Mouse (Mus musculus) CH12.LX (cell line): ENCODE measurements around the gene Nmur1. TPM values are rescaled to one million over a fixed set of nuclear protein-coding genes. Genes with fewer than 3 reads are reported as not detected.

Experiments used
- DNase-seq: peaks from one replicate; pipeline ENCODE4 v3.0.0-alpha.2; 2013; ENCODE audit errors: extremely low read depth
- H3K27ac ChIP-seq: 2 replicates; pipeline ENCODE4 v1.5.1; 2012; ENCODE audit warnings: low read depth, mild to moderate bottlenecking, control low read depth, moderate library complexity; ENCODE audit not compliant: insufficient read depth
- H3K27me3 ChIP-seq: replicated peaks from 2 replicates; pipeline ENCODE3; 2012; ENCODE audit warnings: inconsistent platforms
- H3K36me3 ChIP-seq, 2 experiments: replicated peaks in 1 of 2; 2 replicates each; pipeline versions ENCODE3 to v1.6.1; 2012; ENCODE audit warnings: inconsistent platforms in 1 of 2, low read length in 1 of 2, mild to moderate bottlenecking in 1 of 2, mixed read lengths in 1 of 2, moderate library complexity in 1 of 2; ENCODE audit not compliant: control insufficient read depth in 1 of 2, insufficient read depth in 1 of 2
- H3K4me1 ChIP-seq, 2 experiments: 2 replicates each; pipeline ENCODE4 v1.6.1; 2012; ENCODE audit warnings: inconsistent platforms in 1 of 2, moderate library complexity in 1 of 2; ENCODE audit not compliant: insufficient read depth in 2 of 2, control insufficient read depth in 1 of 2
- H3K4me2 ChIP-seq: 2 replicates; pipeline ENCODE4 v1.6.1; 2012; ENCODE audit warnings: low read depth, mild to moderate bottlenecking, control low read depth; ENCODE audit not compliant: poor library complexity, insufficient read depth, severe bottlenecking
- H3K4me3 ChIP-seq, 3 experiments: fragments of 150-350 bp in 1 of 3; sonication (generic) in 1 of 3; replicated peaks in 1 of 3; 2 replicates each; pipeline versions ENCODE3 to v1.5.1; 2011 to 2012; ENCODE audit warnings: low read depth in 2 of 3, low read length in 2 of 3, mild to moderate bottlenecking in 2 of 3, moderate library complexity in 2 of 3, control low read depth in 1 of 3, improper control_type of control experiment in 1 of 3, inconsistent platforms in 1 of 3, mixed read lengths in 1 of 3; ENCODE audit not compliant: poor library complexity in 1 of 3
- H3K79me2 ChIP-seq: replicated peaks from 2 replicates; pipeline ENCODE4 v1.6.1; 2012; ENCODE audit warnings: mild to moderate bottlenecking, moderate library complexity; ENCODE audit not compliant: control insufficient read depth, poor library complexity, insufficient read depth, severe bottlenecking; ENCODE audit errors: extremely low read depth
- H3K9ac ChIP-seq: 2 replicates; pipeline ENCODE4 v1.6.1; 2012; ENCODE audit warnings: low read depth, mild to moderate bottlenecking, control low read depth, moderate library complexity; ENCODE audit not compliant: insufficient read depth
- H3K9me3 ChIP-seq: replicated peaks from 2 replicates; pipeline ENCODE3; 2012; ENCODE audit warnings: low read length, inconsistent platforms, mixed read lengths
- BHLHE40 ChIP-seq: IDR thresholded peaks from 2 replicates; pipeline ENCODE4 v1.6.1; 2011; ENCODE audit warnings: mild to moderate bottlenecking, low read depth, low read length, improper control_type of control experiment
- CHD1 ChIP-seq: IDR thresholded peaks from 2 replicates; pipeline ENCODE4 v1.6.1; 2012; ENCODE audit warnings: low read depth, low read length, improper control_type of control experiment, inconsistent platforms
- CHD2 ChIP-seq: IDR thresholded peaks from 2 replicates; pipeline ENCODE4 v1.6.1; 2011; ENCODE audit warnings: low read length, improper control_type of control experiment
- CTCF ChIP-seq, 2 experiments: IDR thresholded peaks in 1 of 2; conservative IDR thresholded peaks in 1 of 2; 2 replicates each; pipeline ENCODE4 v1.5.1; 2011 to 2012; ENCODE audit warnings: low read depth in 2 of 2, low read length in 2 of 2, improper control_type of control experiment in 1 of 2, inconsistent platforms in 1 of 2, mild to moderate bottlenecking in 1 of 2, moderate library complexity in 1 of 2
- E2F4 ChIP-seq: IDR thresholded peaks from 2 replicates; pipeline ENCODE4 v1.6.1; 2011; ENCODE audit warnings: low read depth, low read length, improper control_type of control experiment; ENCODE audit not compliant: insufficient replicate concordance
- ELF1 ChIP-seq: IDR thresholded peaks from 2 replicates; pipeline ENCODE4 v1.6.1; 2014; ENCODE audit warnings: low read depth, mild to moderate bottlenecking, inconsistent platforms, low read length, improper control_type of control experiment
- EP300 ChIP-seq: IDR thresholded peaks from 2 replicates; pipeline ENCODE4 v1.6.1; 2011; ENCODE audit warnings: low read length, improper control_type of control experiment
- ETS1 ChIP-seq: conservative IDR thresholded peaks from 2 replicates; pipeline ENCODE4 v1.6.1; 2012; ENCODE audit warnings: low read depth, mild to moderate bottlenecking, inconsistent platforms, low read length, improper control_type of control experiment, moderate library complexity
- GABPA ChIP-seq: IDR thresholded peaks from 2 replicates; pipeline ENCODE4 v1.6.1; 2012; ENCODE audit warnings: low read depth, low read length, improper control_type of control experiment, inconsistent platforms; ENCODE audit not compliant: insufficient replicate concordance
- HCFC1 ChIP-seq: IDR thresholded peaks from 2 replicates; pipeline ENCODE4 v1.6.1; 2012; ENCODE audit warnings: low read depth, mild to moderate bottlenecking, inconsistent platforms, low read length, improper control_type of control experiment
- IRF4 ChIP-seq: IDR thresholded peaks from 2 replicates; pipeline ENCODE4 v1.6.1; 2014; ENCODE audit warnings: low read depth, mild to moderate bottlenecking, inconsistent platforms, low read length, improper control_type of control experiment
- JUN ChIP-seq: IDR thresholded peaks from 2 replicates; pipeline ENCODE4 v1.6.1; 2011; ENCODE audit warnings: low read depth, mild to moderate bottlenecking, low read length, improper control_type of control experiment, moderate library complexity; ENCODE audit not compliant: insufficient read depth
- JUND ChIP-seq: conservative IDR thresholded peaks from 2 replicates; pipeline ENCODE4 v1.6.1; 2011; ENCODE audit warnings: low read depth, low read length, improper control_type of control experiment
- MAFK ChIP-seq: IDR thresholded peaks from 2 replicates; pipeline ENCODE4 v1.6.1; 2011; ENCODE audit warnings: low read length, improper control_type of control experiment; ENCODE audit not compliant: insufficient replicate concordance
- MAZ ChIP-seq: IDR thresholded peaks from 2 replicates; pipeline ENCODE4 v1.6.1; 2012; ENCODE audit warnings: low read depth, mild to moderate bottlenecking, inconsistent platforms, low read length, improper control_type of control experiment, moderate library complexity
- MEF2A ChIP-seq: IDR thresholded peaks from 2 replicates; pipeline ENCODE4 v1.6.1; 2014; ENCODE audit warnings: low read depth, mild to moderate bottlenecking, inconsistent platforms, low read length, improper control_type of control experiment, borderline replicate concordance
- MXI1 ChIP-seq: IDR thresholded peaks from 2 replicates; pipeline ENCODE4 v1.6.1; 2011; ENCODE audit warnings: mild to moderate bottlenecking, low read depth, low read length, improper control_type of control experiment
- NELFE ChIP-seq: IDR thresholded peaks from 2 replicates; pipeline ENCODE4 v1.6.1; 2011; ENCODE audit warnings: low read depth, low read length, improper control_type of control experiment
- NRF1 ChIP-seq: IDR thresholded peaks from 2 replicates; pipeline ENCODE4 v1.6.1; 2014; ENCODE audit warnings: low read depth, mild to moderate bottlenecking, inconsistent platforms, low read length, improper control_type of control experiment, moderate library complexity
- PAX5 ChIP-seq: IDR thresholded peaks from 2 replicates; pipeline ENCODE4 v1.6.1; 2012; ENCODE audit warnings: low read length, inconsistent platforms, mixed read lengths
- POLR2A ChIP-seq: IDR thresholded peaks from 2 replicates; pipeline ENCODE4 v1.6.1; 2011; ENCODE audit warnings: low read depth, mild to moderate bottlenecking, improper control_type of control experiment, low read length
- POLR2AphosphoS2 ChIP-seq: IDR thresholded peaks from 2 replicates; pipeline ENCODE4 v1.6.1; 2011; ENCODE audit warnings: low read depth, low read length, improper control_type of control experiment
- RAD21 ChIP-seq: IDR thresholded peaks from 2 replicates; pipeline ENCODE4 v1.6.1; 2011; ENCODE audit warnings: low read depth, mild to moderate bottlenecking, low read length, improper control_type of control experiment, moderate library complexity
- RCOR1 ChIP-seq: conservative IDR thresholded peaks from 2 replicates; pipeline ENCODE4 v1.6.1; 2012; ENCODE audit warnings: low read depth, mild to moderate bottlenecking, inconsistent platforms, low read length, improper control_type of control experiment
- SMC3 ChIP-seq: IDR thresholded peaks from 2 replicates; pipeline ENCODE4 v1.6.1; 2011; ENCODE audit warnings: low read depth, low read length, improper control_type of control experiment
- TBP ChIP-seq: conservative IDR thresholded peaks from 2 replicates; pipeline ENCODE4 v1.6.1; 2011; ENCODE audit warnings: low read depth, low read length, improper control_type of control experiment
- TCF12 ChIP-seq: IDR thresholded peaks from 2 replicates; pipeline ENCODE4 v1.6.1; 2014; ENCODE audit warnings: low read depth, mild to moderate bottlenecking, inconsistent platforms, low read length, improper control_type of control experiment
- UBTF ChIP-seq: IDR thresholded peaks from 2 replicates; pipeline ENCODE4 v1.6.1; 2012; ENCODE audit warnings: low read depth, mild to moderate bottlenecking, inconsistent platforms, low read length, improper control_type of control experiment, moderate library complexity
- USF1 ChIP-seq: IDR thresholded peaks from 2 replicates; pipeline ENCODE4 v1.6.1; 2014; ENCODE audit warnings: low read depth, mild to moderate bottlenecking, inconsistent platforms, low read length, improper control_type of control experiment
- USF2 ChIP-seq: conservative IDR thresholded peaks from 2 replicates; pipeline ENCODE4 v1.6.1; 2011; ENCODE audit warnings: low read depth, low read length, improper control_type of control experiment
- ZC3H11A ChIP-seq: IDR thresholded peaks from 2 replicates; pipeline ENCODE4 v1.6.1; 2012; ENCODE audit warnings: low read depth, mild to moderate bottlenecking, inconsistent platforms, low read length, improper control_type of control experiment
- ZNF384 ChIP-seq: IDR thresholded peaks from 2 replicates; pipeline ENCODE4 v1.6.1; 2012; ENCODE audit warnings: low read depth, low read length, improper control_type of control experiment, inconsistent platforms
- dilution Hi-C: fragments of 300-500 bp; cut with MboI; formaldehyde crosslinking; loops from 2 replicates; pipeline ENCODE4 v1.14.3; 2020; ENCODE audit warnings: low sequenced_read_pairs; ENCODE audit not compliant: extremely low pct_unique_long_range_greater_than_20kb, extremely low pct_ligation_motif_present
- in situ Hi-C: fragments of 300-500 bp; cut with MboI; formaldehyde crosslinking; loops from 3 replicates; pipeline ENCODE4 v1.14.3; 2019; ENCODE audit warnings: low sequenced_read_pairs, low pct_ligation_motif_present, low pct_unique_long_range_greater_than_20kb, mixed read lengths
- polyA plus RNA-seq: library from polyadenylated mRNA; unstranded; fragments of >175 nt; gene quantifications from 2 replicates; pipeline ENCODE4 v1.2.1, GENCODE M21; 2012; ENCODE audit warnings: low read depth; ENCODE audit not compliant: insufficient read length
- total RNA-seq, 2 experiments: library from RNA; depleted of rRNA; stranded (reverse); fragments of 300-350 nt in 1 of 2; fragments of >200 nt in 1 of 2; gene quantifications; 2 replicates each; pipeline ENCODE4 v1.2.3; 2012 to 2014

Nmur1 gene
- total and polyA plus RNA-seq, 3 experiments: 0.16 TPM; not detected in 2

DNA sequence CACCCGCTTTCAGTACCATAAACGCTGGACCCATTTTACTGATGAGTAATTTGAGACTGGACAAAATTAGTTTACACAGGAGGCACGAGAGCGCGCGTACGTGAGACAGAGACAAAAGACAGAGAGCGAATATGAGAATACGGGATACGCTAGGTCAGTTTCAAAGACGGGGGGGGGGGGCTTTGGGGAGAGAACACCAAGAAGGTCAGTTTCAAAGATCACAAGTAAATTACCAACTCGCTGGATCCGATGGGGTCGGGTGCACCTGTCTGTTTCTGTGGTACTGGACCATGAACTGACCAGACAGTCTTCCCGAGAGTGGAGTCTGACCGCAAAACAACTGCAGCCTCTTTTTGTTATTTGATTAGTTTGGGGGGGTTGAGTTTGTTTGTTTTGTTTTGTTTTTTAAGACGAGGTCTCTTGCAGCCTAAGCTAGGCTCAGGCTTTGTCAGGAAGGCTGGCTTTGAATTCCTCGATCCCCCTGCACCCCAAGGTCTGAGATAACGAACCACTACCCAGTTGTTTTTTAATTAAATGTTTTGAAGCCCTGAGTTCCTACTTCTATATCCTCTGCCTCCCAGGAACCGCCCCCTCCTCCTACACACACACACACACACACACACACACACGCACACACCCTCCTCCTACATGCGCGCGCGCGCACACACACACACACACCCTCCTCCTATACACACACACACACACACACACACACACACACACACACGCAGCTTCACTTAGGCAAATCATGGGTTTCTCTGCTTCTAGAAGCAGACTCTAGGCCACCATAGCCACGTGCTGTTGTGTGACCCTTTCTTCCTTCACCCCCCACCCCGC, 15.1 kb upstream of the Nmur1 start (continued):
- TF ChIP-seq PAX5 (no peak), ZNF384 (no peak; the same call in 1 of the 2 replicates), NRF1 (peak; percentile 77), CHD1 (peak; percentile 84), ELF1 (peak; percentile 38; the same call in 1 of the 2 replicates), JUND (no peak), BHLHE40 (peak; percentile 94), POLR2A (0 out of 2 replicates have a peak, but pooled peaks have one; percentile 5), CHD2 (peak; percentile 39; the same call in 1 of the 2 replicates)

DNA sequence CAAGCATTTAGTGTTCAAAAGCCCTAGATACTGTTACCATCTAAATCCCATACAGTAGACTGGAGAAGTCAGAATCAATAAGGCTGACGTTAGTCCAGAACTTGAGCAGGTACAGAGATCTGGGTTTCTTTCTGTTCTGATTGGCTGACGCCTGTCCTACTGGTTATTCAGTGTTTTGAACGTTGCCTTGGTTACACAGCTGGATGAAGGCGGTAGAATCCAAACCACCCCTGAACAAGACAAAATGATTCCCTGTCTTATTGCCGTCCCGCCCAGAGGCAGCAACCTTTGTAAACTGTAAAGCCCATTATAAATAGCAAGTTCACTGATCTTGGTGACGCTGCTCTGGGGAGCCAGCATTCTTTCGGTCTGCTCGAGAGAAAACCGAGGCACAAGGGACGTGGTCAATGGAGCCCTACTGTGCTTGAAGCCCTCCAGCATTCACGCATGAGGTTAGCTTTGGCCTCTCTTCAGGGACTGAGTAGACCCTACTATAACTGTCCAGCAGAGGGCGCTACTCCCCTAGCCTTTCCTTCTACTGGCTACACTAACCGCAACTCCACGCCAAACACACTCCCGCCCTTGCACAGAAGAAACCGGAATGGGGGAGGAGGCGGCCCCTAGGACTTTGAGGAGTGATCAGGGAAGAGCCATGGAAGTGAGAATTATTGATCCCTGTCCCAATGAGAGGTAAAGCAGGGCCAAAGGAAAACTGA, 14.3 kb upstream of the Nmur1 start:
- peak overlapping the region; percentile 88; the same call in 1 of the 2 replicates for H3K27ac ChIP-seq
- peak overlapping the region; percentile 82; the same call in 1 of the 2 replicates for H3K4me2 ChIP-seq
- in situ Hi-C loops (loop anchor here (5.0 to 25.0 kb wide), 3 partner anchors 52 to 597 kb away; no protein-coding TSS in a partner anchor), dilution Hi-C loops (no loop called here)
- H3K27me3 ChIP-seq: no peaks in the 10 kb centered on the region
- H3K36me3 ChIP-seq: no peaks in the 10 kb centered on the region
- H3K4me1 ChIP-seq: peaks cover 30 to 71% of the 10 kb centered on the region in 2 experiments
- DNase-seq: peak; percentile 95
- H3K79me2 ChIP-seq: no peaks in the 10 kb centered on the region
- H3K4me3 ChIP-seq: peak overlapping the region; percentile 32 to 65 (median 44)
- H3K9me3 ChIP-seq: no peaks in the 10 kb centered on the region
- H3K9ac ChIP-seq: peak overlapping the region; percentile 65
- peak; percentile 31; the same call in 1 of the 2 replicates for TF ChIP-seq JUN
- 0 out of 2 replicates have a peak, but pooled peaks have one; percentile 44 for TF ChIP-seq HCFC1
- no peak for TF ChIP-seq BHLHE40
- TF ChIP-seq ETS1: no peak; the same call in 1 of the 2 replicates
- TF ChIP-seq MAFK: 0 out of 2 replicates have a peak, but pooled peaks have one; percentile 32
- peak; percentile 62 for TF ChIP-seq ELF1
- peak; percentile 73 to 96 for TF ChIP-seq CTCF (conservative IDR thresholded peaks at IDR 0.05 in 1 of 2, IDR thresholded peaks at IDR 0.05 in 1 of 2; ENCODE audit: low read depth in 2 of 2, low read length in 2 of 2)
- TF ChIP-seq CHD2: peak; percentile 86
- TF ChIP-seq USF1: no peak
- TF ChIP-seq MXI1: peak; percentile 77
- TF ChIP-seq TCF12: peak; percentile 70
- peak; percentile 73 for TF ChIP-seq MEF2A
- TF ChIP-seq PAX5: no peak
- peak; percentile 85 for TF ChIP-seq IRF4
- peak; percentile 91 for TF ChIP-seq MAZ
- TF ChIP-seq ZNF384: 0 out of 2 replicates have a peak, but pooled peaks have one; percentile 22
- peak; percentile 52; the same call in 1 of the 2 replicates for TF ChIP-seq NELFE
- no peak for TF ChIP-seq CHD1
- TF ChIP-seq ZC3H11A: peak; percentile 54
- TF ChIP-seq E2F4: peak; percentile 86; the same call in 1 of the 2 replicates
- no peak; the same call in 1 of the 2 replicates for TF ChIP-seq RCOR1
- peak; percentile 38; the same call in 1 of the 2 replicates for TF ChIP-seq JUND
- no peak for TF ChIP-seq USF2
- TF ChIP-seq POLR2AphosphoS2: no peak
- TF ChIP-seq GABPA: no peak
- peak; percentile 99 for TF ChIP-seq RAD21
- no peak for TF ChIP-seq UBTF
- TF ChIP-seq SMC3: peak; percentile 92
- TF ChIP-seq TBP: no peak
- TF ChIP-seq EP300: peak; percentile 35
